Mouse (Mus musculus): ENCODE results near the gene Tns1.

GRCm38 (mm10) chr1:74033407-74033806 lies 90.8 kb downstream of the Tns1 start:
- no peak for TF ChIP-seq CTCF (IDR thresholded peaks at IDR 0.05; ENCODE audit: insufficient read depth, low read length)
- TF ChIP-seq POLR2A (IDR thresholded peaks at IDR 0.05; ENCODE audit: borderline replicate concordance, extremely low read depth, low read depth, low read length), result no peak

All from lung, adult 2 months (tissue).